Comparison of ENCODE assay signal across 16 mouse cellular contexts in the genomic region with DNA sequence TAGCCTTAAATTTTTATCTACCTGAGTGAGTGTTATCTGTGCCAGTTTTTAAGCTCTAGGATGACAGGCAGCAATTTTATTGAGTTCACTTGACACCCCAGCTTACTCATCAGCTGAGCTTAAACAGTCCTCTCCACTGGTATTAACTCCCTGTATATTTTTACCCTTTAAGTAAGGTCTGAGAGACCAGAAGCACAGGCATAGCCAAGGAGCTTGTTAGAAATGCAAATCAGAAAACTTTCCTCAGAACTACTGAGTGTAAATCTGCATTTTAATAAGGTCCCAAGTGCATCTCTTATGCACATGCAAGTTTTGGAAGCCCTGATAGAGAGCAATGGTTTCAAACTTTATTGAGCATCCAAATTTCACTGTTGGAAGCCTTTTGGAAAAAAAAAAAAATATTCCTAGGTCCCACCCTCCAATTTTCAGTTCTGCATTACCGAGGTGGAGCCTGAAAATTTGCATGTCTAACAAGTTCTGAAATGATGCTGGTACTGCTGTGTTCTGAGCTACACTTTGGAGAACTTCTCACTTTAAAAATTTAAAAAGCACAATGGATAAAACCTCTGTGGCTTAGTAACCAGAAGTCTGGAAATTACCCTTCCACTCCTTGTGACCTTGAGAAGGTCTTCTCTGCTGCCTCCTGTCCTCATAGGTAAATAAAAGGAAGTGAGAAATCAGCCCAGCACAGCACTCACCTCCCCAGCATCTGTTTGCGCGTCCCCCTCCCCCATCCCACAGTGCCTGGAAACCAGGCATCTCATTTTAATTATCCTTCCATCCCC.
DNase-seq lines count a peak whose midpoint lies in the region; ATAC-seq and TF ChIP-seq lines count a peak whose summit lies in the region.
"Had no signal": no experiment of that assay in that cellular context is flagged by ENCODE, and none has a peak within 500 bp of the region (broad histone marks: within the 10 kb centered on the region; RNA-seq: fewer than 3 reads in every experiment).

No protein-coding gene starts in this region.

- H3K4me2 ChIP-seq in forebrain, embryonic 13.5 days: no peak overlapping the region
- no peak overlapping the region for H3K4me2 ChIP-seq in forebrain, postnatal 0 days (ENCODE audit: low read depth)
- H3K4me2 ChIP-seq: embryonic facial prominence, embryonic 13.5 days; lung, embryonic 14.5 days; neural tube, embryonic 13.5 days had no signal

- no peaks in the 10 kb centered on the region for H3K36me3 ChIP-seq in forebrain, embryonic 13.5 days (ENCODE audit: poor library complexity, severe bottlenecking)
- H3K36me3 ChIP-seq in forebrain, postnatal 0 days (ENCODE audit: insufficient read depth): no peaks in the 10 kb centered on the region
- H3K36me3 ChIP-seq: embryonic facial prominence, embryonic 13.5 days; neural tube, embryonic 13.5 days had no signal

- WGBS in forebrain, embryonic 13.5 days: 23% methylated on average over 3 of the region's 3 CpGs
- WGBS in forebrain, postnatal 0 days: 17% methylated on average over 3 of the region's 3 CpGs

- TF ChIP-seq CTCF in forebrain, postnatal 0 days (IDR thresholded peaks at IDR 0.05; ENCODE audit: low read depth): no peak

- H3K4me1 ChIP-seq in forebrain, embryonic 13.5 days: peaks cover 16% of the 10 kb centered on the region; the same call in 1 of the 2 replicates
- no peaks in the 10 kb centered on the region for H3K4me1 ChIP-seq in forebrain, postnatal 0 days (ENCODE audit: insufficient read depth)

- 0 out of 2 replicates have a peak, but pooled peaks have one; percentile 21 for ATAC-seq in forebrain, embryonic 13.5 days
- ATAC-seq in forebrain, postnatal 0 days: no peak
- ATAC-seq in granulocyte monocyte progenitor cell, adult 5-6 weeks (replicated peaks; ENCODE audit: poor library complexity, severe bottlenecking): 0 out of 2 replicates have a peak, but pooled peaks have one; percentile 26

- no peak for DNase-seq in forebrain, postnatal 0 days
- DNase-seq in spleen, adult 18-20 months: peak; percentile 29 to 37
- DNase-seq in spleen, postnatal 4 days (ENCODE audit: low spot score in 2 of 2): no peak
- no peak for DNase-seq in lung, postnatal 10 days
- no peak for DNase-seq in cerebellum, adult 11-12 months
- DNase-seq in frontal cortex, postnatal 25 days (ENCODE audit: low spot score in 2 of 2): no peak
- DNase-seq: cerebellum, adult 9-10 months; heart, adult 18-20 months; heart, postnatal 10 days; layer of hippocampus, adult 9-11 months had no signal

- no peak overlapping the region for H3K4me3 ChIP-seq in forebrain, embryonic 13.5 days
- no peak overlapping the region for H3K4me3 ChIP-seq in forebrain, postnatal 0 days (ENCODE audit: low read depth, low read length)
- H3K4me3 ChIP-seq: embryonic facial prominence, embryonic 13.5 days; neural tube, embryonic 13.5 days had no signal

- H3K27me3 ChIP-seq in forebrain, embryonic 13.5 days: no peaks in the 10 kb centered on the region
- no peaks in the 10 kb centered on the region for H3K27me3 ChIP-seq in forebrain, postnatal 0 days (ENCODE audit: insufficient read depth, low read length)
- H3K27me3 ChIP-seq: embryonic facial prominence, embryonic 13.5 days; neural tube, embryonic 13.5 days had no signal

- H3K9ac ChIP-seq in forebrain, embryonic 13.5 days: no peak overlapping the region
- no peak overlapping the region for H3K9ac ChIP-seq in forebrain, postnatal 0 days
- H3K9ac ChIP-seq: embryonic facial prominence, embryonic 13.5 days; lung, embryonic 14.5 days; neural tube, embryonic 13.5 days had no signal

- H3K9me3 ChIP-seq in forebrain, embryonic 13.5 days (replicated peaks): no peaks in the 10 kb centered on the region
- no peaks in the 10 kb centered on the region for H3K9me3 ChIP-seq in forebrain, postnatal 0 days (ENCODE audit: low read length)
- H3K9me3 ChIP-seq: embryonic facial prominence, embryonic 13.5 days; neural tube, embryonic 13.5 days had no signal

- no peak overlapping the region for H3K27ac ChIP-seq in forebrain, embryonic 13.5 days
- H3K27ac ChIP-seq in forebrain, postnatal 0 days (ENCODE audit: low read depth, low read length): no peak overlapping the region
- H3K27ac ChIP-seq: embryonic facial prominence, embryonic 13.5 days; neural tube, embryonic 13.5 days; stomach, postnatal 0 days had no signal

Comparison
In these comparisons a context has a peak if more than half of its experiments do, and no peak if none do; other contexts are left out.
1. DNase-seq: peak in spleen, adult 18-20 months (2 of 2); none in forebrain, postnatal 0 days (single experiment), spleen, postnatal 4 days (0 of 2), lung, postnatal 10 days (single experiment), cerebellum, adult 11-12 months (single experiment) and frontal cortex, postnatal 25 days (0 of 2).